Mouse (Mus musculus) limb, embryonic 13.5 days (tissue): ENCODE results near the gene Med14. TPM values are rescaled to one million over a fixed set of nuclear protein-coding genes. Genes with fewer than 3 reads are reported as not detected.

Experiments used
- ATAC-seq: fragments of 200-750 bp; cut with Nextera tagmentation; 2 replicates; pipeline ENCODE4 v1.8.0; 2017; ENCODE audit warnings: low read depth, moderate number of reproducible peaks, moderate TSS enrichment; ENCODE audit not compliant: low FRiP score
- H3K27ac ChIP-seq: fragments of 300-500 bp; sonication (generic); 2 replicates; pipeline ENCODE4 v1.5.1; 2015; ENCODE audit warnings: inconsistent platforms, mild to moderate bottlenecking, moderate library complexity
- H3K27me3 ChIP-seq: fragments of 300-500 bp; sonication (generic); 2 replicates; pipeline ENCODE4 v1.6.1; 2015; ENCODE audit warnings: mild to moderate bottlenecking, inconsistent platforms
- H3K36me3 ChIP-seq: fragments of 300-500 bp; sonication (generic); 2 replicates; pipeline ENCODE4 v1.6.1; 2015; ENCODE audit warnings: inconsistent platforms, mild to moderate bottlenecking, moderate library complexity
- H3K4me1 ChIP-seq: fragments of 300-500 bp; sonication (generic); 2 replicates; pipeline ENCODE4 v1.6.1; 2015; ENCODE audit warnings: inconsistent platforms
- H3K4me2 ChIP-seq: fragments of 300-500 bp; sonication (generic); replicated peaks from 2 replicates; pipeline ENCODE4 v1.6.1; 2015; ENCODE audit warnings: inconsistent platforms, mild to moderate bottlenecking, moderate library complexity
- H3K4me3 ChIP-seq: fragments of 300-500 bp; sonication (generic); 2 replicates; pipeline ENCODE4 v1.5.1; 2015; ENCODE audit warnings: moderate library complexity, mild to moderate bottlenecking, inconsistent platforms
- H3K9ac ChIP-seq: fragments of 300-500 bp; sonication (generic); 2 replicates; pipeline ENCODE4 v1.6.1; 2015; ENCODE audit warnings: mild to moderate bottlenecking, inconsistent platforms
- H3K9me3 ChIP-seq: fragments of 300-500 bp; sonication (generic); 2 replicates; pipeline ENCODE4 v1.6.1; 2016; ENCODE audit warnings: inconsistent platforms
- WGBS: fragments of 180-500 bp; shearing (Covaris S2); methylation state at CpG from one replicate; pipeline ENCODE4 v1.1.7; 2015; 5-methylcytosine and 5-hydroxymethylcytosine counted together
- polyA plus RNA-seq: library from polyadenylated mRNA; unstranded; fragments of >200 nt; fragmentation: Nextera tagmentation; extraction: Ambion mirVana; gene quantifications from 2 replicates; pipeline ENCODE4 v1.2.1, GENCODE M21; 2015

Med14 gene
- polyA plus RNA-seq, 1 experiment from 2014 or later, result 12.5 TPM

DNA sequence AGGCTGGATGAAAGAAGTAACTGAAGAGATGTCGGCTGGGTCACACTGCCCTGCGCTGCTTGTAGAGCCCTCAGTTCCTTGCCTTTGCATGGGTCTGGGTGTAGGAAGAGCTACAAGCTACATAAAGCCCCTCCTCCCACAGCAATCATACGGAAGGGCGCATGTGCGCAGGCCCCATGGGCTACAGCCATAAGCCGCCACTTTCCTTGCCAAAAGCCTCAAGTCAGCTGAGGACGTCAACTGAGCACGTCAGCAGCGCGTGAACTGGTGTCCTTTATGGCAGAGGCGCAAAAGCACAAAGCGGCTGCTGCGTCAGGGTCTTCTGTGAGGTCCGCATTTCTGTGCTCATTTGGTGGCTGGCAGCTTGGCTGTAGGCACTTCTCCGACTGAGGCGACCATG lies 110.0 kb downstream of the Med14 start:
- Histone ChIP-seq H3K36me3 (peaks cover 26% of the 10 kb centered on the region), H3K4me1 (no peaks in the 10 kb centered on the region), H3K4me3 (no peak overlapping the region), H3K9ac (no peak overlapping the region), H3K27ac (no peak overlapping the region), H3K9me3 (no peaks in the 10 kb centered on the region), H3K4me2 (no peak overlapping the region), H3K27me3 (no peaks in the 10 kb centered on the region)
- WGBS, result 94% methylated on average over 16 of the region's 16 CpGs
- ATAC-seq, result no peak

DNA sequence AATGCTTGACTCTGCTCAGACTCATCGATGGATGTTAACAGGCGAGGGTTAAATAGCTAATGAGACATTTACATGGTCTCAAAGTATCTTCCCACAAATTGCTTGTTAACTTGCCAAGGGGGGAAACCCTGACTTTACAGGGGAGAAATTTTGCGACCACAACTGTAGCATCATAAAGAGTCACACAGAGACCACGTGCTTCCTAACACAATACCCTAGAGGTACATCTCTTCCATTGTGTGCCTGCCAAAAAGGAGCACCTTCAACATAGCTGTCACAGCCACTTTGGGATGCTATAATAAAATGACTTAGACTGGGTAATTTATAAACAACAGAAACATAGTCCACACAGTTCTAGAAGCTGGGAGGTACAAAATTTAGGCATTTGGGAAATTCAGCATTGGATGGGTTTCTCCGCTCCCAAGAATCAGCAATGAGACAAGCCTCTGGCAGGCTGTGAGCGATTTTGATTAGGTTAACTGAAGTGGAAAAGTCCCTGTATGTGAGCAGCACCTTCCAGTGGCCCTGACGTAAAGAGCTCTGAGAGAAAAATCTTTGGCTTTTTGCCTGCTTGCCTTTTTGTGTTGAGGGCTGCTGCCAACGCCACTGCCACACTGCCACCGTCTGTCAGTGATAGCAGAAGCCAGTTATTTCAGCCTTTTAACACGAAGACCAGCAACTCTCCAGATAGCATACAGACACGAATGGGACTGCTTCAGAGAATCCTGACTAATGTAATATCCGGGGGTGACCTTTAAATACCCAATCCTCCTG lies 116.2 kb downstream of the Med14 start:
- 65% methylated on average over 12 of the region's 12 CpGs for WGBS

GRCm38 (mm10) chrX:12644976-12645375 lies 116.9 kb downstream of the Med14 start:
- Histone ChIP-seq H3K36me3 (peaks cover 1% of the 10 kb centered on the region; the same call in 1 of the 2 replicates), H3K9ac (no peak overlapping the region), H3K4me2 (no peak overlapping the region), H3K27me3 (no peaks in the 10 kb centered on the region), H3K27ac (no peak overlapping the region), H3K9me3 (no peaks in the 10 kb centered on the region), H3K4me1 (no peaks in the 10 kb centered on the region), H3K4me3 (no peak overlapping the region)
- 63% methylated on average over 2 of the region's 2 CpGs for WGBS
- ATAC-seq, result no peak

More for the DNA sequence above, 116.2 kb downstream of the Med14 start:
- Histone ChIP-seq H3K9me3 (no peaks in the 10 kb centered on the region), H3K36me3 (peaks cover 5% of the 10 kb centered on the region; the same call in 1 of the 2 replicates), H3K27me3 (no peaks in the 10 kb centered on the region), H3K9ac (no peak overlapping the region), H3K4me3 (no peak overlapping the region), H3K4me1 (no peaks in the 10 kb centered on the region), H3K4me2 (no peak overlapping the region), H3K27ac (no peak overlapping the region)
- ATAC-seq, result no peak

Other genes starting within 250 kb of the Med14 start
- gene Atp6ap2, start 174.3 kb downstream of the Med14 start, polyA plus RNA-seq, result 68.1 and 68.9 TPM in 2 replicates
- gene 1810030O07Rik, start 88.4 kb downstream of the Med14 start, polyA plus RNA-seq, result 37.6 and 38.1 TPM in 2 replicates